Mouse (Mus musculus): Measurements from ENCODE around the gene Tmem229a.

The Tmem229a gene

GRCm38 (mm10) chr6:24955946-24956585 is at the start of gene Tmem229a:
TSS of gene Tmem229a (minus strand) at chr6:24956297.
- no peak for DNase-seq

GRCm38 (mm10) chr6:24993754-24994153 is 37.7 kb upstream of the Tmem229a start:
- DNase-seq = no peak

- DNase-seq = no peak
Measured at GRCm38 (mm10) chr6:24989836-24990235, 33.7 kb upstream of the Tmem229a start.

GRCm38 (mm10) chr6:24976176-24976575 is 20.1 kb upstream of the Tmem229a start:
- no peak for DNase-seq

GRCm38 (mm10) chr6:24968471-24969223 is 12.6 kb upstream of the Tmem229a start:
- DNase-seq = no peak

GRCm38 (mm10) chr6:24967726-24968125 is 11.6 kb upstream of the Tmem229a start:
- DNase-seq = no peak

- DNase-seq = no peak
Measured at GRCm38 (mm10) chr6:24966010-24966682, 10.0 kb upstream of the Tmem229a start.

GRCm38 (mm10) chr6:24963754-24964153 is 7.7 kb upstream of the Tmem229a start:
- DNase-seq = peak; percentile 19

- DNase-seq = no peak
Measured at GRCm38 (mm10) chr6:24956586-24956973, 483 bp upstream of the Tmem229a start.

- DNase-seq = no peak
Measured at GRCm38 (mm10) chr6:24955131-24955945, 759 bp downstream of the Tmem229a start.

GRCm38 (mm10) chr6:24954126-24954525 is 2.0 kb downstream of the Tmem229a start:
- no peak for DNase-seq

GRCm38 (mm10) chr6:24952341-24952740 is 3.8 kb downstream of the Tmem229a start:
- DNase-seq = no peak

- DNase-seq = no peak
Measured at GRCm38 (mm10) chr6:24950669-24951068, 5.4 kb downstream of the Tmem229a start.

GRCm38 (mm10) chr6:24925076-24925785 is 30.9 kb downstream of the Tmem229a start:
- no peak for DNase-seq

- no peak for DNase-seq
Measured at GRCm38 (mm10) chr6:24913591-24913990, 42.5 kb downstream of the Tmem229a start.

GRCm38 (mm10) chr6:24910728-24911105 is 45.4 kb downstream of the Tmem229a start:
- DNase-seq = no peak

- DNase-seq = no peak
Measured at GRCm38 (mm10) chr6:24910016-24910727, 45.9 kb downstream of the Tmem229a start.

- DNase-seq = no peak
Measured at GRCm38 (mm10) chr6:24907824-24908223, 48.3 kb downstream of the Tmem229a start.

- no peak for DNase-seq
Measured at GRCm38 (mm10) chr6:24905101-24905500, 51.0 kb downstream of the Tmem229a start.
